Mouse (Mus musculus) heart, postnatal 0 days (tissue): Measurements from ENCODE around the gene Arhgap15.

Experiments used
- CTCF ChIP-seq: IDR thresholded peaks from 2 replicates; pipeline ENCODE4 v1.5.1; 2016; ENCODE audit warnings: antibody characterized with exemption, control low read depth, low read depth
- EP300 ChIP-seq: IDR thresholded peaks from 2 replicates; pipeline ENCODE4 v1.6.1; 2016; ENCODE audit warnings: antibody characterized with exemption, low read depth

DNA sequence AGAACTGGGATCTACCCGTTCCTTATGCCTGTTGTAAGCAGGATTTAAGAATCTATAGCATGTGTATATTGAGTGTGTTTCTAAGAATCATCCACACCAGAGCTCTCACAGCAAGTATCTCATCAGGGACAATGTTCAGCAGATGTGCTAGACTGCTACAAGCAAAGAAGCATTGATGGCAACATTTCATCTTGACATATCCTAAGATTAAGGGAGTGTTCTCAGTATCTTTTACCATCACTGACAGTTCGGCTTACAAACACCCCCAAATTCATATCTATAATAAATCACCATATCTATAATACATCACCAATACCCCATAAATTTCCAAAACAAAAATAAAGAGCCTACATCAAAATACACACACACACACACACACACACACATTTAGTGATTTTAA, 374.6 kb downstream of the Arhgap15 start:
- no peak for TF ChIP-seq CTCF
- no peak for TF ChIP-seq EP300
